Mouse (Mus musculus) embryonic facial prominence, embryonic 15.5 days (tissue): ENCODE data around the gene Skida1. TPM values are rescaled to one million over a fixed set of nuclear protein-coding genes. Genes with fewer than 3 reads are reported as not detected.

ENCODE experiments used
- ATAC-seq: fragments of 200-750 bp; cut with Nextera tagmentation; 2 replicates; pipeline ENCODE4 v1.8.0; 2017; ENCODE audit warnings: low read depth, moderate TSS enrichment; ENCODE audit not compliant: insufficient number of reproducible peaks, low FRiP score, low TSS enrichment
- H3K27ac ChIP-seq: fragments of 300-500 bp; sonication (generic); replicated peaks from 2 replicates; pipeline ENCODE4 v1.5.1; 2015; ENCODE audit warnings: mild to moderate bottlenecking, inconsistent platforms
- H3K27me3 ChIP-seq: fragments of 300-500 bp; sonication (generic); 2 replicates; pipeline ENCODE4 v1.6.1; 2015; ENCODE audit warnings: inconsistent platforms
- H3K36me3 ChIP-seq: fragments of 300-500 bp; sonication (generic); 2 replicates; pipeline ENCODE4 v1.6.1; 2015; ENCODE audit warnings: mild to moderate bottlenecking, inconsistent platforms
- H3K4me1 ChIP-seq: fragments of 300-500 bp; sonication (generic); 2 replicates; pipeline ENCODE4 v1.6.1; 2015; ENCODE audit warnings: inconsistent platforms
- H3K4me2 ChIP-seq: fragments of 300-500 bp; sonication (generic); replicated peaks from 2 replicates; pipeline ENCODE4 v1.6.1; 2015; ENCODE audit warnings: mild to moderate bottlenecking, inconsistent platforms
- H3K4me3 ChIP-seq: fragments of 300-500 bp; sonication (generic); replicated peaks from 2 replicates; pipeline ENCODE4 v1.5.1; 2015; ENCODE audit warnings: mild to moderate bottlenecking, inconsistent platforms
- H3K9ac ChIP-seq: fragments of 300-500 bp; sonication (generic); 2 replicates; pipeline ENCODE4 v1.6.1; 2015; ENCODE audit warnings: inconsistent platforms
- H3K9me3 ChIP-seq: fragments of 300-500 bp; sonication (generic); replicated peaks from 2 replicates; pipeline ENCODE4 v1.6.1; 2016; ENCODE audit warnings: inconsistent platforms
- WGBS: fragments of 180-500 bp; shearing (Covaris S2); methylation state at CpG from one replicate; pipeline ENCODE4 v1.1.7; 2015; 5-methylcytosine and 5-hydroxymethylcytosine counted together
- polyA plus RNA-seq: library from polyadenylated mRNA; unstranded; fragments of >200 nt; fragmentation: Nextera tagmentation; extraction: Ambion mirVana; gene quantifications from 2 replicates; pipeline ENCODE4 v1.2.1, GENCODE M21; 2015

The Skida1 gene
- polyA plus RNA-seq, 1 experiment from 2014 or later = 5.7 TPM

- peaks cover 9% of the 10 kb centered on the region; the same call in 1 of the 2 replicates for H3K4me1 ChIP-seq
- H3K27ac ChIP-seq = peak overlapping the region; percentile 99
- peak overlapping the region; percentile 75 for H3K4me2 ChIP-seq
- peak overlapping the region; percentile 85 for H3K4me3 ChIP-seq
- 0 out of 2 replicates have a peak, but pooled peaks cover 2% of the 10 kb centered on the region for H3K36me3 ChIP-seq
- peak overlapping the region; percentile 95 for H3K9ac ChIP-seq
- ATAC-seq = peak; percentile 98
- under 1% methylated on average over 55 of the region's 58 CpGs for WGBS
- H3K9me3 ChIP-seq = no peaks in the 10 kb centered on the region
- H3K27me3 ChIP-seq = no peaks in the 10 kb centered on the region
These were observed 15.6 kb upstream of the Skida1 start for GRCm38 (mm10) chr2:18064356-18064858.

DNA sequence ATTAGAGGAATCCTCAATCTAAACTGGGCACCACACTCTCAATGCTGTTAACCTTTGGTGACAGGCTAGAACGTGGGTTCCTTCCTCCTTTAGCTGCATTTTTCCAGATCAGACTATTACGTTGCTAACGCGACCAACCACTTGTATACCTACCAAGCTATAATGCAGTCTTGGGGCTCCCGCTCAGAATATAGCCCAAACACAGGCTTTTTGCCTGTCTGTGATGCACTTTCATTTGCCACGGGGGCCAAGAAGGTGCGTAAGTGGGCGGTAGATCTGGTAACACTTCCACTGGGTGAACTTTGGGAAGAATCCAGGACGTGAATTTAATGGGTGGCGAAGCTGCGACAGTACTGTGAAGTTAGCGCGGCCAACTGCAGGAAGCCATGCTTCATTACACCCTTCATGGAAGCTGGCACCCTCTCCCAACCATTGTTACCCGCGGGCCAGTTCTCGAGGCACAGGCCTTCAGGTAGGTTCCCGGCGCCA is 15.0 kb upstream of the Skida1 start:
- peak; percentile 52 for ATAC-seq

GRCm38 (mm10) chr2:18060396-18060795 is 11.5 kb upstream of the Skida1 start:
- H3K4me1 ChIP-seq = peaks cover under 1% of the 10 kb centered on the region; the same call in 1 of the 2 replicates
- no peak overlapping the region for H3K27ac ChIP-seq
- no peaks in the 10 kb centered on the region for H3K36me3 ChIP-seq
- H3K4me3 ChIP-seq = no peak overlapping the region
- no peak overlapping the region for H3K9ac ChIP-seq
- 78% methylated on average over 1 of the region's 1 CpGs for WGBS
- H3K27me3 ChIP-seq = no peaks in the 10 kb centered on the region
- no peaks in the 10 kb centered on the region for H3K9me3 ChIP-seq
- no peak for ATAC-seq
- no peak overlapping the region for H3K4me2 ChIP-seq

More for the DNA sequence above, 15.0 kb upstream of the Skida1 start:
- Histone ChIP-seq H3K27ac (peak overlapping the region; percentile 99), H3K9ac (peak overlapping the region; percentile 95), H3K4me2 (peak overlapping the region; percentile 75), H3K9me3 (no peaks in the 10 kb centered on the region), H3K4me3 (peak overlapping the region; percentile 85), H3K4me1 (peaks cover 9% of the 10 kb centered on the region; the same call in 1 of the 2 replicates), H3K27me3 (no peaks in the 10 kb centered on the region), H3K36me3 (0 out of 2 replicates have a peak, but pooled peaks cover 2% of the 10 kb centered on the region)
- WGBS = under 1% methylated on average over 18 of the region's 18 CpGs

GRCm38 (mm10) chr2:18059891-18060290 is 11.0 kb upstream of the Skida1 start:
- Histone ChIP-seq H3K9me3 (no peaks in the 10 kb centered on the region), H3K27ac (no peak overlapping the region), H3K36me3 (no peaks in the 10 kb centered on the region), H3K4me1 (0 out of 2 replicates have a peak, but pooled peaks cover 4% of the 10 kb centered on the region), H3K4me2 (no peak overlapping the region), H3K4me3 (no peak overlapping the region), H3K27me3 (no peaks in the 10 kb centered on the region), H3K9ac (no peak overlapping the region)
- no peak for ATAC-seq
- 83% methylated on average over 1 of the region's 1 CpGs for WGBS

GRCm38 (mm10) chr2:18059063-18059462 is 10.2 kb upstream of the Skida1 start:
- Histone ChIP-seq H3K4me3 (no peak overlapping the region), H3K4me2 (no peak overlapping the region), H3K4me1 (0 out of 2 replicates have a peak, but pooled peaks cover 4% of the 10 kb centered on the region), H3K27me3 (no peaks in the 10 kb centered on the region), H3K27ac (no peak overlapping the region), H3K36me3 (no peaks in the 10 kb centered on the region), H3K9me3 (no peaks in the 10 kb centered on the region), H3K9ac (no peak overlapping the region)
- no peak for ATAC-seq
- 68% methylated on average over 2 of the region's 2 CpGs for WGBS

DNA sequence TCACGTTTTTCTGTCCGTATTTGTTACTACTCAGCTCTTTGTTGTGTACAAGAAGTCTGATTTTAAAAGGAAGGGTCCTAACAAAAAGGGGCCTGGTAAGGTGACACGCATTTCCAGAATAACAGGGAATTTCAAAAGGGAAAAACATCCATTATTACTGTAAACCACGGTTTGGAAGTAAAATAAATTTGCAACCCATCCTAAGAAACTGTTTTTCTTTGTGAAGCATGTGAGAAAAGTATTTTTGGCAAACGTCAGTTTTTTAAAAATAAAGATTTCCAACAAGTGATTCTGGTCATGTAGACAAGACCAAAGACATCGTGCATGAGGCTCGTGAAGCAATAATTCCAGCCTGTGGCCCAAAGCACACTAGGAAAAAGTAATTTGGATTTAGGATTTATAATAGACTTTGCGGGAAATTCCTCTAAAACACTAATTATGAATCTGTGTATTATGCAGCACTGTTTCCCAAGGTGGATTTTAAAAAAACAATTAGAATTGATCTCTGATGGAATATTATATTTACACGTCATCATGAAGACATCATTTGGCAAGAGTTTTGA is 9.4 kb upstream of the Skida1 start:
- no peak for ATAC-seq
- Histone ChIP-seq H3K27me3 (no peaks in the 10 kb centered on the region), H3K9ac (peak overlapping the region; percentile 68; the same call in 1 of the 2 replicates), H3K27ac (peak overlapping the region; percentile 100), H3K4me3 (peak overlapping the region; percentile 62), H3K4me2 (peak overlapping the region; percentile 70), H3K36me3 (no peaks in the 10 kb centered on the region), H3K9me3 (no peaks in the 10 kb centered on the region), H3K4me1 (0 out of 2 replicates have a peak, but pooled peaks cover 4% of the 10 kb centered on the region)
- 26% methylated on average over 9 of the region's 9 CpGs for WGBS

GRCm38 (mm10) chr2:18057336-18058145 is 8.7 kb upstream of the Skida1 start:
- H3K27ac ChIP-seq = peak overlapping the region; percentile 100
- no peaks in the 10 kb centered on the region for H3K36me3 ChIP-seq
- WGBS = under 1% methylated on average over 48 of the region's 48 CpGs
- H3K9ac ChIP-seq = peak overlapping the region; percentile 68
- no peaks in the 10 kb centered on the region for H3K9me3 ChIP-seq
- H3K27me3 ChIP-seq = no peaks in the 10 kb centered on the region
- H3K4me2 ChIP-seq = peak overlapping the region; percentile 70
- H3K4me1 ChIP-seq = 0 out of 2 replicates have a peak, but pooled peaks cover 4% of the 10 kb centered on the region
- no peak for ATAC-seq
- H3K4me3 ChIP-seq = peak overlapping the region; percentile 62

DNA sequence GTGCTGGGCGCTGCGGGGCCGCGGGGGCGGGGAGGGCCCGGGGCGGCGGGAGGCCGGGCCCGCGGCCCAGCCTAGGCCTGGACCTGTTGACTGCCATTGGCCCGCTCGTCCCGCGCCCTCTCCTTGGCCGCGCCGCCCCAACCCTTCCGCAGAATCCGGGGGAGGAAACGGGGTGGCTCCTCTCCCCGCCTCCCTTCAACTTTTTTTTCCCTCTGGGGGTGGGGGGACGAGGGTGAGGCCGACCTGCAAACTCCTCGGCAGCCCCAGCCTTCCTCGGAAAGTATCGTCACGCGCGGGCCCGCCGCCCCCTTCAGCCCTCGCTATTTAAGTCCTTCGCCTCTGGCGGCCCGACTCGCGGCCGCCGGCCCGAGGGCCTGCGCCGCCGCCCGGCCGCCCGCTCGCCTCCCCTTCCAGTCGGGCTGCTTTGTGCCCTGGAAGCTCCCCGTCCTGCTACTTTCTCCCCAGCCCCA is 8.0 kb upstream of the Skida1 start:
- H3K27ac ChIP-seq = peak overlapping the region; percentile 100
- ATAC-seq = peak; percentile 98
- no peaks in the 10 kb centered on the region for H3K9me3 ChIP-seq
- peaks cover 4% of the 10 kb centered on the region; the same call in 1 of the 2 replicates for H3K4me1 ChIP-seq
- H3K4me3 ChIP-seq = peak overlapping the region; percentile 62
- H3K9ac ChIP-seq = peak overlapping the region; percentile 68
- WGBS = 1% methylated on average over 40 of the region's 50 CpGs
- no peaks in the 10 kb centered on the region for H3K27me3 ChIP-seq
- no peaks in the 10 kb centered on the region for H3K36me3 ChIP-seq
- H3K4me2 ChIP-seq = peak overlapping the region; percentile 70

- no peaks in the 10 kb centered on the region for H3K9me3 ChIP-seq
- peak; percentile 91 for ATAC-seq
- under 1% methylated on average over 56 of the region's 66 CpGs for WGBS
- H3K4me3 ChIP-seq = peak overlapping the region; percentile 62
- no peaks in the 10 kb centered on the region for H3K36me3 ChIP-seq
- H3K9ac ChIP-seq = peak overlapping the region; percentile 68
- peaks cover 10% of the 10 kb centered on the region for H3K4me1 ChIP-seq
- H3K27ac ChIP-seq = peak overlapping the region; percentile 100
- H3K27me3 ChIP-seq = no peaks in the 10 kb centered on the region
- peak overlapping the region; percentile 70 for H3K4me2 ChIP-seq
These were observed 7.3 kb upstream of the Skida1 start for GRCm38 (mm10) chr2:18055929-18056785.

- H3K27me3 ChIP-seq = no peaks in the 10 kb centered on the region
- peak within 1 kb of the TSS; percentile 100 for H3K27ac ChIP-seq
- WGBS = 5% methylated on average over 20 of the region's 20 CpGs
- no peaks in the 10 kb centered on the region for H3K9me3 ChIP-seq
- H3K9ac ChIP-seq = peak within 1 kb of the TSS; percentile 68
- no peak for ATAC-seq
- no peaks in the 10 kb centered on the region for H3K36me3 ChIP-seq
- H3K4me2 ChIP-seq = peak within 1 kb of the TSS; percentile 70
- peaks cover 14% of the 10 kb centered on the region for H3K4me1 ChIP-seq
- H3K4me3 ChIP-seq = peak within 1 kb of the TSS; percentile 62
These were observed 6.4 kb upstream of the Skida1 start, which contains the start of gene Mllt10 for GRCm38 (mm10) chr2:18055016-18055928. TSS of gene Mllt10 (plus strand) at chr2:18055237.
